Mouse (Mus musculus) E14TG2a.4 (cell line): ENCODE data around the gene Cd200r1.

ENCODE experiments used
- H3K27me3 ChIP-seq: 2 replicates; pipeline ENCODE4 v1.6.1; 2014; ENCODE audit warnings: low read length, control low read depth; ENCODE audit not compliant: insufficient read depth
- H3K36me3 ChIP-seq: 2 replicates; pipeline ENCODE4 v1.6.1; 2014; ENCODE audit warnings: low read length, control low read depth; ENCODE audit not compliant: insufficient read depth
- H3K4me1 ChIP-seq: replicated peaks from 2 replicates; pipeline ENCODE4 v1.6.1; 2014; ENCODE audit warnings: low read depth, low read length, control low read depth
- H3K4me3 ChIP-seq: replicated peaks from 2 replicates; pipeline ENCODE4 v1.5.1; 2014; ENCODE audit warnings: mild to moderate bottlenecking, low read length
- H3K9me3 ChIP-seq: 2 replicates; pipeline ENCODE4 v1.6.1; 2014; ENCODE audit warnings: low read length, control low read depth
- CTCF ChIP-seq: conservative IDR thresholded peaks from 2 replicates; pipeline ENCODE4 v1.5.1; 2014; ENCODE audit warnings: low read length
- NANOG ChIP-seq: IDR thresholded peaks from 2 replicates; pipeline ENCODE4 v1.6.1; 2014; ENCODE audit warnings: borderline replicate concordance, low read length, mixed read lengths
- POU5F1 ChIP-seq: IDR thresholded peaks from 2 replicates; pipeline ENCODE4 v1.6.1; 2014; ENCODE audit warnings: low read length, borderline replicate concordance

Gene Cd200r1

DNA sequence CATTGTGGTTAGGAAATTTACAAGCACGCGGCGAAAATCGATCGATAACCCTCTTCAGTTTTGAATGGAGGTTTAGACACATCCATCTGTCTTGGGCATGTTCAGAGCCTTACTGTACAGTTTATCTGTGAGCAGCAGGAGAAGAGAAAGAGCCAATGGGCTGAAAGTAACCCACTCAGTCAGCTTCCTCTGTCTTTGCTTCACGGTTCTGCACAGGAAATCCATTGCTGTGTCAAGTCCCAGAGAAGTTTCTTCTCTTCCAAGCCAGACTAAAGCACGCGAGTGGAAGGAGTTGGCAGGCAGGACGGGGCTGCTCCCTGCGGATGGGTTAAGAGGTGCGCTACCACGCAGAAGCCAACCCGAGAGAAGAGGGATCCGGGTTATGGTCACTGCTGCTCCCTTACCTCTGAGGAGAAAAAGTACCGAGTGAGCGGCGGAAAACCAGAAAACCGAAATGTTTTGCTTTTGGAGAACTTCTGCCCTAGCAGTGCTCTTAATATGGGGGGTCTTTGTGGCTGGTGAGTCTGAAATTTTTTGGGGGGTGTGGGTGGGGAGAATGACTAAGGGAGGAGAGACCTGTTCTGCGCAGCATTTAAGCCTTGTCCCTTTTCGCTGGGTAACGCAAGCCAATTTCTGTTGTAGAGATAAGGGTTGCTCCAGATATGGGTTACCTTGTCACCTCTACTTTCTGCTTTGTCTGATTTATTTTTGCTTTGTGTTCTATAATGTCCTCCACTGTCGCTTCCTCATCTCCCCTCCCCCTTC lies at the start of gene Cd200r1:
Cd200r1 (plus strand) TSS at position 182 of the 765 bp plus-strand sequence.
- H3K4me3 ChIP-seq, result peak within 1 kb of the TSS; percentile 48
- no peak for TF ChIP-seq NANOG
- no peak for TF ChIP-seq CTCF
- no peak for TF ChIP-seq POU5F1
- no peaks in the 10 kb centered on the region for H3K36me3 ChIP-seq

DNA sequence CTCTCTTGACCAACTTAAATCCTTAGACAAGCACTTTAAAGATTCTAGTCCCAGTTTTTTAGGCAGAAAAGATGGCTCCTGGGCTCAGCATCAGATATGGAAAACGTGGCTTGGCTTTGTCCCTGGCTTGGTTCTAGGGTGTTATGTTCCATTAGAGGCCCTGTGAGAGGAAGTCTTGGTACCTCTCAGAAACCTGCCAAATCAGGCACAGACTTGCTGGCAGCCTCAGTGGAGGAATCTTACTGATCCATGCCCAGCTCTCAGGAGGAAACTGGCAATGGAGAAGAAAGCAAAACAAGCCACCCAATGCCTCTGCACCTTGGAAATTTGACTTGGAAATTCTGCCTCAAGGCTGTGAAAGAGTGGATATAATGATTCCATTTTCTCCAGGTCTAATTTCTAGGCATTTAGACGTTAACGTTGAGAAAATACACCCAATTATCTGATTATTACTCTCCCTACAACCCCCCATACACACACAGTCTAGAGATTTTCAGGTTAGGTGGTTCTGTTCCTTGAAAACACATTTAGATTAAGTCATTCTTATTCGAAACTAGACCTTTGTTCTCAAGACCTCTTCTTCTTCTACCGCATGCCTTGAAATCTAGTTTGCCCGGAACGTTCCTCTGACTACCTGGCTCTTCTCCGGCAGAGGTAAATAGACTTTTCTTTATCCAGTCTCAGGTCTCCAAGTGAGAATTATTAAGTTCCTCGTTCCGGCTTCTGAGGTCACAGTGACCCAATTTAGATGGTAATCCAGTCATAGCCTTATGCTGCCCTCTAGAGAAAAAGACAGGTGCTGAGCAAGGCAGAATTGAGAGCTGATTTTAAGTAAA lies 49.0 kb upstream of the Cd200r1 start:
- no peaks in the 10 kb centered on the region for H3K27me3 ChIP-seq
- H3K9me3 ChIP-seq, result no peaks in the 10 kb centered on the region
- H3K36me3 ChIP-seq, result peaks cover 15% of the 10 kb centered on the region
- peaks cover 19% of the 10 kb centered on the region for H3K4me1 ChIP-seq
- no peak overlapping the region for H3K4me3 ChIP-seq
- peak; percentile 16; the same call in 1 of the 2 replicates for TF ChIP-seq CTCF
- no peak for TF ChIP-seq NANOG

More for the DNA sequence above, at the start of gene Cd200r1:
- H3K9me3 ChIP-seq, result no peaks in the 10 kb centered on the region
- H3K4me1 ChIP-seq, result peaks cover 32% of the 10 kb centered on the region
- 0 out of 2 replicates have a peak, but pooled peaks cover 5% of the 10 kb centered on the region for H3K27me3 ChIP-seq

DNA sequence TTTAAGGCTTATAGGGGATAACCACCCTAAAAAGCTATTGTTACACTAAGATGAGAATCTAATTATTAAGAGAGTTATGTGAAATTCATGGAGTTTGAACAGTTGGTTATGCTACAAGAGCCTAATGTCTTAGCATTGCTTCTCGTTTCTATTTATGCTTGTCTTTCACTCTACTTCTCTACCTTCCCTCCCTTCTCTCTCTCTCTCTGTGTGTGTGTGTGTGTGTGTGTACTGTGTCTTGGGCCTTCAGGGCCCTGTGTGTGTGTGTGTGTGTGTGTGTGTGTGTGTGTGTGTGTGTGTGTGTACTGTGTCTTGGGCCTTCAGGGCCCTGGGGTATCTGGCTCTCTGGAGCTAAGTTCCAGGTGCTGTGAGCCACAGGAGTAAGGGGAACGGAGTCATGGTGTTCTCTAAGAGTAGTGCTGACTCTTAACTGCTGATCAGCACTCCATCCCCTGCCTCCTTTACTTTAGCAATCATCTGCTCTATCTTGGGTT lies 48.3 kb upstream of the Cd200r1 start:
- Histone ChIP-seq H3K9me3 (no peaks in the 10 kb centered on the region), H3K27me3 (no peaks in the 10 kb centered on the region), H3K36me3 (peaks cover 15% of the 10 kb centered on the region), H3K4me3 (no peak overlapping the region), H3K4me1 (peaks cover 19% of the 10 kb centered on the region)
- TF ChIP-seq CTCF (no peak), POU5F1 (no peak), NANOG (no peak)

DNA sequence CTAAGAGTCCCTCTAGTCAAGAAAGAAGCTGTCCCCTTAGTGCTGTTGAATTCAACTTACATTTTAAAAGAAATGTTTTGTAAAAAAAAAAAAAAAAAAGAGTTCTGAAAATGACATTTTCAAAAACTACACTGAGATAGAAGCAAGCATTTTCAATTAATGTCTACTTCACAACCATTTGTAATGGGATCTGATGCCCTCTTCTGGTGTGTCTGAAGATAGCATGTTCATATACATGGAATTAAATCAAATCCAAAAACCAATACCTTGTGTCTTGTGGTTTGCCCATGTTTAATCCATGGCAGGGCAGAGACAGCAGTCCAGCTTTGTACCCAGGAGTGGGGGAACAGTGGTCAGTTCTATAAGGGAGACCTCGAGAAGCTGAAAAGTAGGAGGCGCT lies 47.7 kb upstream of the Cd200r1 start:
- H3K4me3 ChIP-seq, result no peak overlapping the region
- TF ChIP-seq NANOG (no peak), CTCF (no peak; the same call in 1 of the 2 replicates), POU5F1 (no peak)
- no peaks in the 10 kb centered on the region for H3K9me3 ChIP-seq
- peaks cover 17% of the 10 kb centered on the region for H3K36me3 ChIP-seq
- peaks cover 24% of the 10 kb centered on the region for H3K4me1 ChIP-seq
- no peaks in the 10 kb centered on the region for H3K27me3 ChIP-seq

DNA sequence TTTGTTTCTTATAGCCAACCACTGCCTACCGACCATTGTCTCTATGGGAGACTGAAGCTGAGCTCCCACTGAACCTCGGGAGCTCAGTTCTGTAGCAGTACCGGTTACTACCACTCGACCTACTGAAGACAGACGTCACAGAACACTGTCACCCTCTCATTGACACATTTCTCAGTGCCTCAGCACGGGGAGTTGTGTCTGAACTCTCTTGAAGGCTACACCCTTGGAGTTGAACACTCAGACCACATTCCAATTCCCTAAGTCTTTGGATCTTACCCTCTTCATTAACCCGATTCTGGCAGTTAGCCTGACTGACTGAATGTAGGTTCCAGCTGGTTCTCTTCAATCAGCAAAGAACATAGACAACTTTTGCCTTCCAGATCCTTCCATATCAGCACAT lies 46.2 kb upstream of the Cd200r1 start:
- Histone ChIP-seq H3K27me3 (no peaks in the 10 kb centered on the region), H3K4me1 (peaks cover 30% of the 10 kb centered on the region), H3K36me3 (peaks cover 18% of the 10 kb centered on the region), H3K9me3 (no peaks in the 10 kb centered on the region), H3K4me3 (no peak overlapping the region)
- TF ChIP-seq POU5F1, result no peak
- TF ChIP-seq NANOG, result no peak
- no peak for TF ChIP-seq CTCF

DNA sequence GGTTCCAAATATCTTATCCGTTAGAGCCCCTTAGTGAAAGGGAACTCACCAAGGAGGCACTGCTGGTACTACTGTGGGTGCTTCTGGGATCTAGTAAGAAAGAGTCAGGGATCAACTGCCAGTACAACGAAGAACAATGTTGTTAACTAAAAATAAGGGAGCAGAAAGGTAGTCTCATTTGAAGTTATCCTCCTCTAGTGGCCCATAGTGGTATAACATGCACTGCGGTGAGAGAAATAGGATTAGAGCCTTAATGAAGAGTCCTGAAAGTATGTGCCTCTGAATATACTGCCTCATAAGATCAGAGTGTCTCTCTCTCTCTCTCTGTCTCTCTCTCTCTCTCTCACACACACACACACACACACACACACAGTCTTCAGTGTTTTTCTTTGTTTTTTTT lies 45.0 kb upstream of the Cd200r1 start:
- H3K27me3 ChIP-seq, result no peaks in the 10 kb centered on the region
- no peak overlapping the region for H3K4me3 ChIP-seq
- no peaks in the 10 kb centered on the region for H3K9me3 ChIP-seq
- peaks cover 34% of the 10 kb centered on the region for H3K4me1 ChIP-seq
- TF ChIP-seq CTCF (peak; percentile 100), POU5F1 (no peak)
- H3K36me3 ChIP-seq, result peaks cover 18% of the 10 kb centered on the region

DNA sequence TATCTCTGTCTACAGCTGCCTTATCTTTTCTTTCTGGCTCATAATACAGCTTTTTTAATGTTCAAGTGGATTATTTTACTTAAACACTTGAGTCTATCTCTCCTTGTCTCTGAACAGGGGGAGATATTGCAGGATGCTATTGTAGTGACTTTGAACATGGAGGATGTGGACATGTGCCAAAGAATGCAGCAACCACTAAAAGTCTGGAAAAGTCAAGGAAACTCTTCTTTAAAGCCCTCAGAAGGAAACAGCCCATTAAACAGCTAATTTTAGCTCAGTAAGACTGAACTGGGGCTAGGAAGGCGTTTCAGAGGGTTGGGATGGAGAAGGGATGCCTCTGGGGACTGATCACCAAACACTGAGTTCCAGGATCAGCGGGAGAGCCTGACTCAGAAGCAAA lies 42.9 kb upstream of the Cd200r1 start:
- Histone ChIP-seq H3K4me1 (peaks cover 35% of the 10 kb centered on the region), H3K36me3 (peaks cover 32% of the 10 kb centered on the region), H3K9me3 (no peaks in the 10 kb centered on the region), H3K4me3 (no peak overlapping the region), H3K27me3 (no peaks in the 10 kb centered on the region)
- TF ChIP-seq NANOG (no peak), CTCF (no peak), POU5F1 (no peak)

DNA sequence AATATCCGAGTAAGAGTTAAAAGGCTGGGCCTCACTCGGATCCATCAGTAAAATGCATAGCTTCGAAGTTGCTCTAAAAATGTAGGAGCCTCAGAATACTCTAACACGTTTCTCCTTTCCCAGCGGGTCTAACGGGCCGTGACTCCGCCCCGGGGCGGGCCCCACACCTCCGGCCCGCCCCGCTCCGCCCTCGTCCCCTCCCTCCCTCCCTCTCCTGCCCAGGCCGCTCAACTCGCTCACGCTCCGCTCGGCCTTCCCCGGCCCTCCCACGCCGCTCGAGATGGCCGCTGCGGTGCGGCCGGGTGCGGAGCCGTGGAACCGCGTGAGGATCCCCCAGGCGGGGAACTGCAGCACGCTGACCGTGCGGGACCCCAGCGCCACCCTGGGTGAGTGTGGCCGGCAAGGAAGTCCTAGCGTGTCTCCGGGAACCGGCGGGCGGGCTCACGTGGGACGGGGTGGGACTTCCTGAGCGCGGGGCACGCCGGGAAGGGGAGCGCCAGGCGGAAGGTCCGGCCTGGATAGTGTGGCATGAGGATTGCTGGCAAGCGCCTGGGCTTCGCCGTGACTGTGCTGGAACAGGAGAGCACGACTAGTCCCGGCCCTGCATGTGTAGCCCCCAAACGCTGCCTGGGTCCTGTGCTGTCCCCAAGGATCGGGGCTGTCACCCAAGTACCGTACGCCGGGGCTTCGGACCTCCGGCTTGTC lies 41.3 kb upstream of the Cd200r1 start, which contains the start of gene Nepro:
Nepro (plus strand) TSS at position 219 of the 705 bp plus-strand sequence.
- peak within 1 kb of the TSS; percentile 94 for H3K4me3 ChIP-seq
- H3K4me1 ChIP-seq, result peaks cover 32% of the 10 kb centered on the region
- peaks cover 45% of the 10 kb centered on the region for H3K36me3 ChIP-seq
- H3K27me3 ChIP-seq, result no peaks in the 10 kb centered on the region
- TF ChIP-seq NANOG (no peak), CTCF (no peak), POU5F1 (no peak)
- H3K9me3 ChIP-seq, result no peaks in the 10 kb centered on the region
